Mouse (Mus musculus) bone marrow, adult 2 months (tissue): ENCODE measurements at regions not wholly inside any gene's neighbourhood (a gene's known extent, or its start where the extent isn't known, plus 50 kb on each side); places are given as distances from the start of the nearest gene placed in this dataset.

Source experiments
- CTCF ChIP-seq: fragments of 200-500 bp; IDR thresholded peaks from 2 replicates; pipeline ENCODE4 v1.5.1; 2011; ENCODE audit warnings: low read length, control low read depth; ENCODE audit not compliant: control insufficient read depth, insufficient read depth
- POLR2A ChIP-seq: fragments of 200-500 bp; IDR thresholded peaks from 2 replicates; pipeline ENCODE4 v1.6.1; 2011; ENCODE audit warnings: low read depth, mild to moderate bottlenecking, control low read depth, low read length, borderline replicate concordance; ENCODE audit not compliant: control insufficient read depth

- TF ChIP-seq CTCF (no peak), POLR2A (no peak)
Observed at GRCm38 (mm10) chr2:78983944-78984498, 116.1 kb downstream of the Ube2e3 start.
